Mouse (Mus musculus): ENCODE results near the gene Ppp1r32.

DNA sequence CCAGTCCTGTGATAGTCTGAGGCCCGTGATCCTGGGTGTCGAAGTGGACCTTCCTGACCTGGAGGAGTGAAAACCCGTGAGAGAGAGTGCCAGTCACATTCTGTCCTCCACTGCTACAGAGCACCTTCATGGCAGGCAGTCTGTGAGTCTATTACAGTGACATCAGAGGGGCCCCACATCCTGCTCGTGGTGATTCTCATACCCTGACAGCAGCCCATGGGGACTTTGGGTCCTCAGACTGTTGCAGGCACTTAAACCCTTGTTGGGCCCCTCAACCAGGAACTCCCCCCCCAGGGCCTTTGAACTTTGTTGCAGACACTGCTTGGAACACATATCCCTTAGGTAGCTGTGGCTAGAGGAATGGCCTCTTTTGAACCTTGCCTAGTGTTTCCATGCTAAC is 3.2 kb downstream of the Ppp1r32 start:
- TF ChIP-seq POLR2A (IDR thresholded peaks at IDR 0.05; ENCODE audit: extremely low read depth, insufficient read depth, low read length) (no peak), CTCF (IDR thresholded peaks at IDR 0.05; ENCODE audit: extremely low read depth, insufficient read depth, low read length) (no peak)
